9 mouse cellular contexts compared by ENCODE assay signal in genomic region chr11:96006367-96006851, GRCm38 (mm10). TPM values are rescaled to one million over a fixed set of nuclear protein-coding genes. Genes with fewer than 3 reads are reported as not detected.
DNase-seq lines count a peak whose midpoint lies in the region; ATAC-seq lines count a peak whose summit lies in the region.
"Had no signal": no experiment of that assay in that cellular context is flagged by ENCODE, and none has a peak within 500 bp of the region (broad histone marks: within the 10 kb centered on the region; RNA-seq: fewer than 3 reads in every experiment).

No protein-coding gene starts in this region.

- peak overlapping the region; percentile 88 for H3K4me2 ChIP-seq in hindbrain, embryonic 16.5 days (ENCODE audit: low read length)

- peak; percentile 40 for ATAC-seq in hindbrain, embryonic 16.5 days

- H3K27ac ChIP-seq in hindbrain, embryonic 16.5 days (ENCODE audit: low read depth, low read length), result peak overlapping the region; percentile 81

- WGBS in hindbrain, embryonic 16.5 days, result under 1% methylated on average over 33 of the region's 33 CpGs

- H3K36me3 ChIP-seq in hindbrain, embryonic 16.5 days (ENCODE audit: control insufficient read depth, insufficient read depth, low read length), result no peaks in the 10 kb centered on the region

- no peaks in the 10 kb centered on the region for H3K9me3 ChIP-seq in hindbrain, embryonic 16.5 days (ENCODE audit: control insufficient read depth, low read length)

- peak overlapping the region; percentile 74 for H3K9ac ChIP-seq in hindbrain, embryonic 16.5 days (ENCODE audit: low read depth, low read length)

- peaks cover 9% of the 10 kb centered on the region for H3K4me1 ChIP-seq in hindbrain, embryonic 16.5 days (ENCODE audit: control insufficient read depth, insufficient read depth, low read depth, low read length)

- H3K4me3 ChIP-seq in hindbrain, embryonic 16.5 days (ENCODE audit: low read length), result peak overlapping the region; percentile 51

- H3K27me3 ChIP-seq in hindbrain, embryonic 16.5 days (replicated peaks; ENCODE audit: control insufficient read depth, insufficient read depth, low read length), result no peaks in the 10 kb centered on the region

- peak; percentile 49 for DNase-seq in adrenal gland, postnatal 10 days
- no peak for DNase-seq in adrenal gland, adult 8-10 months
- peak; percentile 10 for DNase-seq in ovary, postnatal 36 days (ENCODE audit: low spot score)
- no peak for DNase-seq in ovary, postnatal 14 days (ENCODE audit: low spot score)
- peak; percentile 46 for DNase-seq in naive thymus-derived CD4-positive, alpha-beta T cell, adult 2 months (ENCODE audit: low read depth)
- DNase-seq in thymus, adult 18-20 months, result no peak
- DNase-seq in ovary, postnatal 10 days (ENCODE audit: low spot score), result no peak

RNA-seq across cellular contexts. Expression of gene Igf2bp1, which starts 0.7 kb away (rescaled TPM):
- 1 to 10 TPM; 4.3 to 6.4 TPM for total RNA-seq in adrenal gland, postnatal 10 days (2021)
- total RNA-seq in adrenal gland, adult 8-10 months (2022), result under 1 TPM; 0.26 to 0.83 (median 0.43) TPM
- polyA plus RNA-seq in hindbrain, embryonic 16.5 days (2015; fragmentation: Nextera tagmentation; extraction: Ambion mirVana), result 6.1 and 11.3 TPM in 2 replicates
- total RNA-seq: common myeloid progenitor, adult 5-6 weeks had no signal

RNA-seq across cellular contexts. Expression of gene Gip, which starts 17.9 kb away (rescaled TPM):
- not detected for total RNA-seq in adrenal gland, postnatal 10 days (2021)
- not detected for total RNA-seq in adrenal gland, adult 8-10 months (2022)
- not detected in 2 replicates for polyA plus RNA-seq in hindbrain, embryonic 16.5 days (2015; fragmentation: Nextera tagmentation; extraction: Ambion mirVana)
- total RNA-seq: common myeloid progenitor, adult 5-6 weeks had no signal

RNA-seq across cellular contexts. Expression of gene Snf8, which starts 28.3 kb away (rescaled TPM):
- 10 to 100 TPM; 68.5 to 72.3 TPM for total RNA-seq in adrenal gland, postnatal 10 days (2021)
- total RNA-seq in adrenal gland, adult 8-10 months (2022), result 10 to 100 TPM; 77.6 to 95.6 (median 86.3) TPM
- polyA plus RNA-seq in hindbrain, embryonic 16.5 days (2015; fragmentation: Nextera tagmentation; extraction: Ambion mirVana), result 120 and 132 TPM in 2 replicates

RNA-seq across cellular contexts. Expression of gene Ube2z, which starts 58.8 kb away (rescaled TPM):
- total RNA-seq in adrenal gland, postnatal 10 days (2021), result 10 to 100 TPM; 41.7 to 44.6 TPM
- 10 to 100 TPM; 53.9 to 60.0 (median 57.0) TPM for total RNA-seq in adrenal gland, adult 8-10 months (2022)
- polyA plus RNA-seq in hindbrain, embryonic 16.5 days (2015; fragmentation: Nextera tagmentation; extraction: Ambion mirVana), result 37.5 and 38.4 TPM in 2 replicates

Comparison
In these comparisons a context has a peak if more than half of its experiments do, and no peak if none do; other contexts are left out.
1. DNase-seq: peak in adrenal gland, postnatal 10 days (single experiment), ovary, postnatal 36 days (single experiment) and naive thymus-derived CD4-positive, alpha-beta T cell, adult 2 months (single experiment); none in adrenal gland, adult 8-10 months (single experiment), ovary, postnatal 14 days (single experiment), thymus, adult 18-20 months (0 of 2) and ovary, postnatal 10 days (single experiment).